Mouse (Mus musculus): ENCODE data around the gene Pros1.

DNA sequence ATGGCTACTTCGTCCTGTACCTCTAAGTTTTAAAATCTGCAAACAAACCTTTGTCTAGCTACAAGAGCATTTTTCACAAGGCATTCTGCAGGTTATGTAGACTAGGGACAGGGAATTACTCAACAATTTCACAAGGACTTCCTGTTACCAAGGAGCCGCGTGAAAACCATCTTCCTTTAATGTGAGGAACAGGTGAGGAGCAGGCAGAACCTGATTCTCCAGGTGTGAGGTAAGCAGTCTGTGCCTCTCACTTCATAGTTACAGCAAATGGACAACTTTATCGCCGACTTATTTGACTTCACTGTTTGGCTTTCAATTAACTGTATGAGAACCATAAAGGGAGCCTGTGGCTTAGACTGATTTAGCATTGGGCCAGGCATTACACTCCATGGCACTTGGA lies 39.6 kb upstream of the Pros1 start, which contains the start of gene Stx19:
- TF ChIP-seq CTCF (IDR thresholded peaks at IDR 0.05; ENCODE audit: low read depth) = no peak
- TF ChIP-seq EP300 (IDR thresholded peaks at IDR 0.05; ENCODE audit: low read depth) = no peak
